Mouse (Mus musculus) kidney, adult 2 months (tissue): Measurements from ENCODE around the gene Tbc1d13.

Experiments used
- CTCF ChIP-seq: fragments of 200-500 bp; conservative IDR thresholded peaks from 2 replicates; pipeline ENCODE4 v1.5.1; 2011; ENCODE audit warnings: low read depth, mild to moderate bottlenecking, control low read depth, low read length, moderate library complexity, mixed read lengths; ENCODE audit not compliant: insufficient read depth, insufficient read length
- POLR2A ChIP-seq: fragments of 200-500 bp; IDR thresholded peaks from one replicate; pipeline ENCODE4 v1.6.1; 2011; ENCODE audit warnings: low read depth, low read length, control low read depth

DNA sequence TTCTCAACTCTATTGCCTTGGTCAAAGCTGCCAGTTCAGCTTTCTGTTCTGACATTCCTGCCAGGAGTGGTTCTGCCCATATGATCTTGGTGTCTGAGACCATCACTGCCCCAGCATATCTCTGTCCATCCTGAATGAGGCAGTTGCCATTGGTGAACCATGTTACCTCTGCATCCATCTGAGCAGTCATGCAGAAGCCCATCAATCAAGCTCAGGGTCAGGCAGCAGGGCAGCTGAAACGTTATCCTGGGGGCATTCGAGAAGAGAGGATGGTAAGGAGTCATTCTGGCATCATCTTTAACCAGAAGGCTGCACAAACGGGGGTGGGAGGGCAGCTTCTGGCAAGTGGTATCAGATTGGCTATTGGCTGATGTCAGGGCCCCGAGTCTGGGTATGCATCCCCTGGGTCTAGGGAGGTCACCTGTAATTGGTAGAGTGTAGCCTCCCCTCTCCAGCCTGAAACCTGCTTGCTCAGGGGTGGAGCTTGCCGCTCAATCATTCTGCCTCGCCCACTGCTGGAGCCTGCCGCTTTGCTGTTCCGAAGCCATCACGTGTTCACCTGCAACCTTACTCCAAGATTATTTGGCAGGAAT is 30.9 kb downstream of the Tbc1d13 start:
- TF ChIP-seq POLR2A = no peak
- TF ChIP-seq CTCF = no peak
